Mouse (Mus musculus) retina, postnatal 7 days (tissue): ENCODE data around the gene Spats2l.
A peak's percentile ranks its signal among the peaks of the same experiment; 100 is the strongest.

Experiments
- DNase-seq: peaks from one replicate; pipeline ENCODE4 v3.0.0-alpha.2; 2012; ENCODE audit warnings: low read depth, low spot score

Spats2l gene

DNA sequence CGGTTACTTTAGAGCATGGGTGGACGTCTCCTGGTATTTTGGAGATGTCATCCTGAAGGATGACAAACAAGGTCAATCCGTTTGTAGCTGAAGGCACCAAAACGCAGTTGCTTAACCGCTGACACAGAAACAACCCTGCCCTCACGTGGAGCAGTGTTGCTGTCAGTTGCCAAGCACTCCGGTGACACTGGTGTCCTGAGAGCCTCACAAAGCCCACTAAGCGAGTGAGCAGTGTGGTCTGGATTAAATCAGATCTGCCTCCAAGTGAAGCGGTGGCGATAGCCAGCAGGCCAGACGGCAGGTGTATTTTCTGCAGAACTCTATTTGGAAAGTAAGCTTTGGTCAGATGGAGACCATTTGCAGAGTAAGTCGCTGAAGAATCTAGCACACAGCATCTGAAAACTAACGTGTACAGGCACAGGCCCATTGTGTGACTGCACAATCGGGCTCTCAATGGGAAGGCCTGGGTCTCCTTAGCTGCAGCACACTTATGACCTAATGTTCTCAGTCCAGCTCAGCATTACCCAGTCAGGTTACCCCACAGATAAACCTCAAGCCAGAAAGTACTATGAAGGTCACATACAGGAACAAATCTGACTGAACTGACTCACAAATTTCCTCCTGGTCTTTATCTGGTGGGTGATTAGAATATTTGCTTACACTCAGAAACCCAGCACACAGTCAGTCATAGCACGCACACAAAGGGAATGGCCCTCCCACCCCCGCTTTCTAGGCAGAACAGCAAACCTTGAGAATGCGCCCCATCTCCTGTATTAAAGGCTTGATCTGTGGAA lies 51.2 kb downstream of the Spats2l start:
- DNase-seq, result no peak

- no peak for DNase-seq
These were observed 52.3 kb downstream of the Spats2l start for GRCm38 (mm10) chr1:57826245-57826644.

DNA sequence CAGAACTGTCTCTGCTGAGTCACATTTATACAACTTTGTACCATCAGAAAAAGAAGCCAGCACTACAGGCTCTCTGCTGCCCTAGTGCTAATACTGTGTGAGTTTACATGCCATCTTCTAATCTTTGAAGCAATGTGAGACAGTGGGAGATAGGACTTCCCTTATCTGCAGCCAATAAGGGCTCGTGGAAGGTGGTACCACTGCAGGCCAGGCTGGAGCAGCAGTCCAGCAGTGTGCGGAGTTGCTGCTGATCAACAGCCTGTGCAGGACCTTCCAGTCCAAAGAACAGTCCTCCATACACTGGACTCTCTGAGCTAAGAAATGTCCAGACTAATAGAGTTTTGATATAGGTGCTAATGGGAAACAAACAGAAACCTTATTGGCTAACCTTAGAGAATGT lies 59.2 kb downstream of the Spats2l start:
- no peak for DNase-seq

GRCm38 (mm10) chr1:57835128-57835527 lies 61.2 kb downstream of the Spats2l start:
- DNase-seq, result no peak

DNA sequence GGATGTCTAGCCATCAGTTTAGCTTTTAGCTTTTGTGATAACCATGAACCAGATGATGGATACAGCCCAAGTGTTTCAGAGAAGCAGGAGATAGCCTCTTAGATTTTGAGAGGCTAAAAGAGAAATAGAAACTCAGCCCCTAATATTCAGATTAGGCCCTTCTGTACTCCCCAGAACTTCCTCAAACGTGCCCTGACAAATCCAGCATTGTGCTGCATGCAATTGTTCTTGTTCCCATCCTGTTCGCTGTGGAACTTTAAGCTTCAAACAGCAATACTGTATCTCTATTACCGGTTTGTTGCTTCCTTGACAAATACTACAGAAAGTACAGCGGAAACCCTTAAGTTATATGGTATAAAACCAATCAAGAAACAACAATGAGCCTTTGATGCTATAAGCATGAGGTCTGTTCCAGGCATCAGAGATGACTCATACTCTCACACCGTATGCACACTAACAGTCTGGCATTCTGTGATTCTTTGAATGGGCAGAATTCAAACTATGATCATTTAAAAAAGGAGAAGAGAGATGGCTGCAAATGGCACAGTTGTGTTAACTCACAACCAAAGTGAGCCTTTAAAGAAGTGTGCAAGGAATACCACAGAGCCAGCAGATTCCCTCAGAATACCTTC lies 62.8 kb downstream of the Spats2l start:
- DNase-seq, result no peak

DNA sequence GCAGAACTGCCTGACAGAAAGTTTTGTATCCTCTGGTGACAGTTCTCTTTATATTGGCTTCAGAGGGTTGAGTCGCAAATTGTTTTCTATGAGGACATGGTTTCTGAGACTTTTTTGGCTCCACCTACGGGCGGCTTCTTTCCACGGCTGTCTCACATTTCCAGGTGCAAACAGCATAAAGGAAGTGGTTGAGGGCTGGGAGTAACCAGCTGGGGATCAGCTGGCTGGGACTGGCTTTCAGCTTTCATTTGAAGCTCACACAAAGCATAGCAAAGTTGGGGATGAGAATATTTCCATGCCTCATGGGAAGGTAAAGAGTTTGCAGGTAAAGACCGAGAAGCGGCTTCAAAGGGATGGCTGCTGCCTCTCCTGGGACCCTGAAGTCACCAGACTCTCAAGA lies 65.9 kb downstream of the Spats2l start:
- no peak for DNase-seq

GRCm38 (mm10) chr1:57845054-57845722 lies 71.2 kb downstream of the Spats2l start:
- DNase-seq, result no peak

DNA sequence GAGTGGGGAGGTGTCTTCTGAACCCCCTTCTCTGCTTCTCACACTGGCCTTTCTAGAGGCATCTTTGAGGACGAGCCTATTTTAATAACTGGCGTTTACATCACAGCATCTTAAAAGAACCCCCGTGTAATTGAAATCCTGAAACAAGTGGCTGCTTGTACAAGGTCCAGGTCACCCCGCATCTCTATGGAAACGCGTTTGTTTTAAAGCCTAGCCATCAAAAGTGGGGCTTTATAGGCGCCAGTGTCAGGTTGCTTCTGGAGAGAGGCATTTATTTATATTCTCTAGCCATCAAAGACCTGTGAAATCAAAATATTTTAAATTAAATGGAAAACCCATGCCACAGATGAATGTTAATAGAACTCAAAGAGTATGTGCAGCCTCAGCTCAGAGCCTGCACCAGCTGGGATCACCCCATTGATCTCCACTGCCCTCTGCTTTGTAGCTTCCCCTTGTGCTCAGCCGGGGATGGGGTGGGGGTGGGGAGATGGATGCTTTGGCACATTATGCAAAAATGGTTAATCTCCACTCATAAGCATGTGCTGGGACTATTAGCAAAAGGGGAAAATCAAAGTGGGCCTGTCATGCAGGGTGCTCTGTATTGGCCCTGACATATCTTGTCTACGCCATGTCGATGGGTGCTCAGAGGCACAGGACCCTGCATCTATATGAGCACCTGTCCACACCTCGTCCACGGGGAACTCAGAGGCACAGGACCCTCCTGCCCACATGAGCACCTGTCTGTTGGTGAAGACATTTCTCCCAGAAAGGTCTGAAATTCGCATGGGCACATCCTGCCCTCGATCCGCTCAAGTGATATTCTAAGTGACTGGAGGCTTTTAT lies 73.1 kb downstream of the Spats2l start:
- DNase-seq, result no peak

DNA sequence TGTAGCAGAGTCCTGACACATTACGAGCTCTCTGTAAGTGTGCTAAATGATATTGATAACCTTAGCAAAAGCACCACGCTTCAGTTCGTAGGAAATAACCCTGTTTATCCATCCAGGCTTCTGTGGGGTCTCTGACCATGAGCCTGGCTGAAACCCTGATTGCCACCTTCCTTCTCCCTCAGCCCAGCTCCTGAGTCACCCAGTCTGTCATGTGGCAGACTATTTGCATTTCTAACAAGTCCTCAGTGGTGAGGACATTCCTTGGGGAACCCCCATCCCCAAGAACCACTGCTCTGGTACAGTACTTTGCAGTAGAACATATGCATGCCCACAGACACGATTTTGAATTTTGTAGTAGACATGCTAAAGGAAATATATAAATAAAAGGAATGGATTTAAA lies 75.1 kb downstream of the Spats2l start:
- no peak for DNase-seq

DNA sequence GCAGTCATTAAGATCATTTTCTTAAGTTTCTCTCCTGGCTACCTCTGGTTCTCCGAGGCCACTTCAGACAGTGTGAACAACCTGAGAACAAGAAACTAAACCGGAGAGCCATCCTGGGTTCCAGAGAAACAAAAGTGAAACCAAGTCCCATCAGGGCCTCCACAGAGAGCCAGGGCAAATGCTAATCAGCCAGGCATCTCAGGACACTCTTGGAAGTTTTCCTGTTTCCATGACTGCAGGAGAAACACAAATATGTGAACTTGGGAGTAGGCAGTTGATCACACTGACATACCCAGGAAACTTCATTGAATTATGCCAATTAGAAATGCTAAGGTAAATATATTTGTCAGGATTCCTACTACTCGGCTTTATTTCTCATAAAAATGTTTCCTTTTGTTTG lies 76.0 kb downstream of the Spats2l start:
- DNase-seq, result no peak

DNA sequence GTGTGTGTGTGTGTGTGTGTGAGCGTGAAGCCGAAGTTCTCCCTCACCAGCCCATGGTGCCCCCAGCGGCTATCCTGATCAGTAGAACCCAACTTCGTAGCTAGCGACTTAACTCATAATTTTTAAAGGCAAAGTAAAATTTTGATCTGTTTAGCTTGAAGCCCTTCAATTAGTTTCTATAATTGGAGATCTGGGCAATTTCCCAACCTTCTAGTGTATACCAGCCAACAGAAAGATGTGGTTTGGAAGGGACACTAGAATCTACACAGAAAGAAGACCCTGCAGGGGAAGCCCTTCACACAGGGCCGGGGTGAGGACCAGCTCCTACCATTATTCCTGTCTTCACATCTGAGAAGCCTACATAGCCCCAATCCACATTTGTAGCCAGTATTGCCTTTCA lies 77.9 kb downstream of the Spats2l start:
- no peak for DNase-seq

- DNase-seq, result no peak
These were observed 78.8 kb downstream of the Spats2l start for GRCm38 (mm10) chr1:57852562-57853271.

- DNase-seq, result no peak
These were observed 83.8 kb downstream of the Spats2l start for GRCm38 (mm10) chr1:57857799-57858198.

- no peak for DNase-seq
These were observed 88.1 kb downstream of the Spats2l start for GRCm38 (mm10) chr1:57862024-57862423.

DNA sequence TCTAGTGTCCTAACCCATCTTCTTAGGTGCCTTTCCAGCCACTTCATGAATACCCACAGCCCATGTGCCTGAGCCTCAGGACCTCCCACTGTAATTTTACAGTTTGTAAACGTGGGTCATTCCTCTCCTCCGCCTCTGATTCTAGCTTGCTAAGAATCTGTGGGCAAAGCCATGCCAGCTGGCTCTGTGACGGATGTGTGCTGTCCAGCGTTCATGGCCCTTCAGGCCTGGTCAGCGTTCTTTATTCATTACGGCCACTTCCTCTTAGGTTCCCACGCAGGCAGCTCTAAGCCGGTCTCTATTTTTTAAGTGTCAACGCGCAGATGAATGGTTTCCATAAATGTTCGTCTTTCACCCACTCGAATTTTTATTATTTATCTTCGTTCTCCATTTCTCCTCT lies 94.7 kb downstream of the Spats2l start:
- DNase-seq, result no peak

DNA sequence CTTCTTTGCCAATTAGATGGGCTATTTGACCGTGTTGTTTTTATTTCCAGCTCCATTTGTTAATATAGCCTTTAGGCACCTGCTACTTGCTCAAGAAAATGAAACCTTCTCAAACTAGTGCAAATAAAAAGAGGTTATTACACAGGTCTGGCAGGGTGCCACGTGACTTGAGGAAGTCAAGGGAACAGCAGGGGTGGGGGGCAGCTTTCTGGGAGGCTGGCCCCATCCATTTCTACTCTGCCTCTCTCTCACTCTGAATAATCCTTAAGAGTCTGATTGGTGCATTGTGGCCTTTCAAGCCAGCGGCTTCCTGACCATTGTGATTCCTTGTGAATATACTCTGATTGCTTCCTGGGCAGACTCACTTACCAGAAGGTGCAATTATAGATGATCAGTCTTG lies 98.0 kb downstream of the Spats2l start:
- no peak for DNase-seq

- no peak for DNase-seq
These were observed 100.0 kb downstream of the Spats2l start for GRCm38 (mm10) chr1:57873996-57874395.

GRCm38 (mm10) chr1:57875109-57875508 lies 101.1 kb downstream of the Spats2l start:
- DNase-seq, result no peak

DNA sequence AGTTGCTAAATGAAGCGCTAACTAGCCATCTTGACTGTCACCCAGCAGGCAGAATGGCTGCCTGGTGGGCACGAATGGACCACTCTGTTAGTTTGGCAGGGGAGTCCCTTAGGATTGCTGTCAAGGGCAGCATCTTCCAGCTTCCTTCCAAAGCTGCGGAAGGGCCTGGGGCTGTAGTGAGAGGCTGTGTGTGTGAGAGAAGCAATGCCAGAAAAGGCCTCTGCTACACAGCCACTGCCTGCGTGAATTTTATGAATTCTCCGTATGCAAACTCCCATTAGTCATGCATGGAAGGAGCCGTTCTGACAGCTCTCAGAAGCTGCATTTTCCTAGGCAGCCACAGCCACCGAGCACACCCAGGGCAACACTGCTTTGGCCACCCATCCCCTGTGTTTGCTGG lies 101.5 kb downstream of the Spats2l start:
- DNase-seq, result peak; percentile 9

- DNase-seq, result no peak
These were observed 105.0 kb downstream of the Spats2l start for GRCm38 (mm10) chr1:57878957-57879356.

GRCm38 (mm10) chr1:57884867-57885266 lies 110.9 kb downstream of the Spats2l start:
- DNase-seq, result no peak
